20 mouse cellular contexts compared by ENCODE assay signal in genomic region chr12:99319896-99320295, GRCm38 (mm10).
DNase-seq lines count a peak whose midpoint lies in the region; ATAC-seq and TF ChIP-seq lines count a peak whose summit lies in the region.
"Had no signal": no experiment of that assay in that cellular context is flagged by ENCODE, and none has a peak within 500 bp of the region (broad histone marks: within the 10 kb centered on the region; RNA-seq: fewer than 3 reads in every experiment).

No protein-coding gene starts in this region.

- H3K4me1 ChIP-seq in kidney, embryonic 16.5 days (ENCODE audit: insufficient read depth, low read length) = peaks cover 18% of the 10 kb centered on the region
- H3K4me1 ChIP-seq in midbrain, embryonic 13.5 days (replicated peaks) = peaks cover 42% of the 10 kb centered on the region
- H3K4me1 ChIP-seq in midbrain, postnatal 0 days (ENCODE audit: insufficient read depth, low read length) = no peaks in the 10 kb centered on the region
- peaks cover 42% of the 10 kb centered on the region for H3K4me1 ChIP-seq in thymus, adult 2 months (replicated peaks; ENCODE audit: control insufficient read depth, insufficient read depth, low read length)

- DNase-seq in kidney, postnatal 36 days = no peak
- DNase-seq in midbrain, postnatal 0 days (ENCODE audit: low spot score) = no peak
- DNase-seq in thymus, adult 2 months = no peak
- no peak for DNase-seq in kidney, postnatal 14 days
- DNase-seq: adrenal gland, adult 8-10 months; cerebellum, adult 9-11 months; forebrain, postnatal 0 days; gastrocnemius, postnatal 36 days; layer of hippocampus, adult 9-11 months; right cerebral cortex, postnatal 14 days; thymus, postnatal 14 days had no signal

- TF ChIP-seq POLR2A in thymus, adult 2 months (IDR thresholded peaks at IDR 0.05; ENCODE audit: control insufficient read depth, extremely low read depth, insufficient read depth, low read length, poor library complexity) = no peak

- peaks cover 7% of the 10 kb centered on the region; the same call in 1 of the 2 replicates for H3K9me3 ChIP-seq in kidney, embryonic 16.5 days (ENCODE audit: low read length)
- H3K9me3 ChIP-seq in midbrain, embryonic 13.5 days = peaks cover 18% of the 10 kb centered on the region; the same call in 1 of the 2 replicates
- H3K9me3 ChIP-seq in midbrain, postnatal 0 days (ENCODE audit: low read length) = no peaks in the 10 kb centered on the region
- H3K9me3 ChIP-seq: embryonic facial prominence, embryonic 10.5 days; liver, embryonic 15.5 days had no signal

- no peak overlapping the region for H3K4me3 ChIP-seq in kidney, embryonic 16.5 days (ENCODE audit: low read length)
- no peak overlapping the region for H3K4me3 ChIP-seq in midbrain, embryonic 13.5 days (replicated peaks)
- no peak overlapping the region for H3K4me3 ChIP-seq in midbrain, postnatal 0 days (ENCODE audit: low read depth, low read length)
- no peak overlapping the region for H3K4me3 ChIP-seq in thymus, adult 2 months (ENCODE audit: control insufficient read depth, insufficient read depth, low read length)
- H3K4me3 ChIP-seq: embryonic facial prominence, embryonic 10.5 days; liver, embryonic 15.5 days; midbrain, embryonic 10.5 days had no signal

- H3K27ac ChIP-seq in kidney, embryonic 16.5 days (ENCODE audit: low read length) = peak overlapping the region; percentile 46; the same call in 1 of the 2 replicates
- peak overlapping the region; percentile 30; the same call in 1 of the 2 replicates for H3K27ac ChIP-seq in midbrain, embryonic 13.5 days
- no peak overlapping the region for H3K27ac ChIP-seq in midbrain, postnatal 0 days (ENCODE audit: low read depth, low read length)
- no peak overlapping the region for H3K27ac ChIP-seq in thymus, adult 2 months (ENCODE audit: control insufficient read depth, insufficient read depth, low read length)
- H3K27ac ChIP-seq: embryonic facial prominence, embryonic 10.5 days; hindbrain, postnatal 0 days; liver, embryonic 15.5 days; midbrain, embryonic 10.5 days had no signal

- TF ChIP-seq CTCF in midbrain, postnatal 0 days (IDR thresholded peaks at IDR 0.05) = no peak
- no peak for TF ChIP-seq CTCF in thymus, adult 2 months (IDR thresholded peaks at IDR 0.05; ENCODE audit: borderline replicate concordance, control insufficient read depth, extremely low read depth, insufficient read depth, low read length, poor library complexity)

- no peak overlapping the region for H3K9ac ChIP-seq in kidney, embryonic 16.5 days (replicated peaks; ENCODE audit: low read length)
- no peak overlapping the region for H3K9ac ChIP-seq in midbrain, embryonic 13.5 days (replicated peaks)
- no peak overlapping the region for H3K9ac ChIP-seq in midbrain, postnatal 0 days (replicated peaks; ENCODE audit: low read length, poor library complexity, severe bottlenecking)
- H3K9ac ChIP-seq: forebrain, postnatal 0 days; liver, embryonic 15.5 days had no signal

- 70% methylated on average over 2 of the region's 2 CpGs for WGBS in kidney, embryonic 16.5 days
- WGBS in midbrain, embryonic 13.5 days = 82% methylated on average over 2 of the region's 2 CpGs
- WGBS in midbrain, postnatal 0 days = 82% methylated on average over 2 of the region's 2 CpGs
- 70% methylated on average over 2 of the region's 2 CpGs for WGBS in thymus, adult 2 months

- H3K36me3 ChIP-seq in kidney, embryonic 16.5 days (ENCODE audit: insufficient read depth, low read length) = 0 out of 2 replicates have a peak, but pooled peaks cover 5% of the 10 kb centered on the region
- H3K36me3 ChIP-seq in midbrain, embryonic 13.5 days = peaks cover 10% of the 10 kb centered on the region
- no peaks in the 10 kb centered on the region for H3K36me3 ChIP-seq in midbrain, postnatal 0 days (ENCODE audit: insufficient read depth, low read length)
- H3K36me3 ChIP-seq in thymus, adult 2 months (ENCODE audit: control insufficient read depth, insufficient read depth, low read length) = no peaks in the 10 kb centered on the region
- H3K36me3 ChIP-seq: liver, embryonic 15.5 days had no signal

- H3K27me3 ChIP-seq in kidney, embryonic 16.5 days (ENCODE audit: insufficient read depth, low read length) = no peaks in the 10 kb centered on the region
- H3K27me3 ChIP-seq in midbrain, embryonic 13.5 days = no peaks in the 10 kb centered on the region
- no peaks in the 10 kb centered on the region for H3K27me3 ChIP-seq in midbrain, postnatal 0 days (ENCODE audit: insufficient read depth, low read length)
- H3K27me3 ChIP-seq in thymus, adult 2 months (ENCODE audit: control insufficient read depth, insufficient read depth, low read length) = no peaks in the 10 kb centered on the region
- H3K27me3 ChIP-seq: liver, embryonic 15.5 days had no signal

- no peak overlapping the region for H3K4me2 ChIP-seq in kidney, embryonic 16.5 days (replicated peaks; ENCODE audit: low read depth, low read length)
- no peak overlapping the region for H3K4me2 ChIP-seq in midbrain, embryonic 13.5 days (replicated peaks)
- no peak overlapping the region for H3K4me2 ChIP-seq in midbrain, postnatal 0 days (ENCODE audit: low read depth, low read length, poor library complexity, severe bottlenecking)
- H3K4me2 ChIP-seq: liver, embryonic 15.5 days had no signal

- peak; percentile 49 for ATAC-seq in kidney, embryonic 16.5 days (ENCODE audit: low FRiP score, low TSS enrichment)
- no peak for ATAC-seq in midbrain, embryonic 13.5 days
- ATAC-seq in midbrain, postnatal 0 days (ENCODE audit: low FRiP score) = no peak
- peak; percentile 62 for ATAC-seq in granulocyte monocyte progenitor cell, adult 5-6 weeks (replicated peaks; ENCODE audit: poor library complexity, severe bottlenecking)
- ATAC-seq: activated CD4-positive, CD25-positive, alpha-beta regulatory T cell, adult 4 months; forebrain, postnatal 0 days; hindbrain, postnatal 0 days; intestine, postnatal 0 days had no signal

Comparison
In these comparisons a context has a peak if more than half of its experiments do, and no peak if none do; other contexts are left out.
1. H3K27ac ChIP-seq: peak in kidney, embryonic 16.5 days (single experiment) and midbrain, embryonic 13.5 days (single experiment); none in midbrain, postnatal 0 days (single experiment) and thymus, adult 2 months (single experiment).
2. ATAC-seq: peak in kidney, embryonic 16.5 days (single experiment) and granulocyte monocyte progenitor cell, adult 5-6 weeks (single experiment); none in midbrain, embryonic 13.5 days (single experiment) and midbrain, postnatal 0 days (single experiment).